Mouse (Mus musculus): ENCODE data around the gene Tifa.

- TF ChIP-seq MYC (IDR thresholded peaks at IDR 0.05; ENCODE audit: low read depth, low read length) (no peak), POLR2A (IDR thresholded peaks at IDR 0.05; ENCODE audit: low read depth, low read length) (no peak), ZC3H11A (IDR thresholded peaks at IDR 0.05; ENCODE audit: low read depth, low read length) (no peak), CTCF (conservative IDR thresholded peaks at IDR 0.05 in 1 of 2, IDR thresholded peaks at IDR 0.05 in 1 of 2; ENCODE audit: low read depth in 2 of 2, low read length in 2 of 2) (no peak)
Observed at GRCm38 (mm10) chr3:127868880-127869279, 79.3 kb downstream of the Tifa start.

All from CH12.LX (cell line).